ENCODE assay signal across 32 mouse cellular contexts in genomic region chr1:139405766-139406165, GRCm38 (mm10). TPM values are rescaled to one million over a fixed set of nuclear protein-coding genes. Genes with fewer than 3 reads are reported as not detected.
DNase-seq lines count a peak whose midpoint lies in the region; ATAC-seq and TF ChIP-seq lines count a peak whose summit lies in the region.
"Had no signal": no experiment of that assay in that cellular context is flagged by ENCODE, and none has a peak within 500 bp of the region (broad histone marks: within the 10 kb centered on the region; RNA-seq: fewer than 3 reads in every experiment).

No protein-coding gene starts in this region.

- no peak overlapping the region for H3K4me3 ChIP-seq in forebrain, embryonic 14.5 days (ENCODE audit: low read depth, low read length)
- H3K4me3 ChIP-seq in forebrain, embryonic 12.5 days (replicated peaks): no peak overlapping the region
- H3K4me3 ChIP-seq in kidney, postnatal 0 days (replicated peaks; ENCODE audit: low read depth, low read length): no peak overlapping the region
- H3K4me3 ChIP-seq in midbrain, embryonic 14.5 days (replicated peaks; ENCODE audit: low read depth, low read length): no peak overlapping the region
- H3K4me3 ChIP-seq in midbrain, embryonic 15.5 days: no peak overlapping the region
- H3K4me3 ChIP-seq in stomach, postnatal 0 days (ENCODE audit: low read depth, low read length): no peak overlapping the region
- H3K4me3 ChIP-seq: embryonic facial prominence, embryonic 13.5 days; heart, embryonic 10.5 days; heart, embryonic 15.5 days; hindbrain, embryonic 13.5 days; limb, embryonic 10.5 days; limb, embryonic 15.5 days; liver, embryonic 13.5 days; midbrain, embryonic 12.5 days; neural tube, embryonic 15.5 days had no signal

- peak; percentile 51 for TF ChIP-seq CTCF in kidney, postnatal 0 days (IDR thresholded peaks at IDR 0.05; ENCODE audit: low read depth)
- peak; percentile 36 for TF ChIP-seq CTCF in stomach, postnatal 0 days (IDR thresholded peaks at IDR 0.05; ENCODE audit: low read depth)

- no peaks in the 10 kb centered on the region for H3K36me3 ChIP-seq in forebrain, embryonic 14.5 days (ENCODE audit: control insufficient read depth, insufficient read depth, low read length)
- H3K36me3 ChIP-seq in forebrain, embryonic 12.5 days (replicated peaks): no peaks in the 10 kb centered on the region
- H3K36me3 ChIP-seq in kidney, postnatal 0 days (ENCODE audit: insufficient read depth, low read length): no peaks in the 10 kb centered on the region
- no peaks in the 10 kb centered on the region for H3K36me3 ChIP-seq in midbrain, embryonic 14.5 days (ENCODE audit: control insufficient read depth, insufficient read depth, low read length)
- no peaks in the 10 kb centered on the region for H3K36me3 ChIP-seq in midbrain, embryonic 15.5 days (replicated peaks)
- no peaks in the 10 kb centered on the region for H3K36me3 ChIP-seq in stomach, postnatal 0 days (ENCODE audit: control insufficient read depth, insufficient read depth, low read length)
- H3K36me3 ChIP-seq: embryonic facial prominence, embryonic 13.5 days; G1E; heart, embryonic 10.5 days; heart, embryonic 15.5 days; hindbrain, embryonic 13.5 days; limb, embryonic 10.5 days; limb, embryonic 15.5 days; liver, embryonic 13.5 days; midbrain, embryonic 12.5 days; neural tube, embryonic 15.5 days had no signal

- TF ChIP-seq EP300 in stomach, postnatal 0 days (optimal IDR thresholded peaks at IDR 0.05): no peak

- no peak for ATAC-seq in forebrain, embryonic 14.5 days
- ATAC-seq in forebrain, embryonic 12.5 days (ENCODE audit: low FRiP score): no peak
- ATAC-seq in kidney, postnatal 0 days (replicated peaks; ENCODE audit: low FRiP score, low read depth): no peak
- ATAC-seq in midbrain, embryonic 14.5 days (ENCODE audit: low FRiP score, low TSS enrichment): no peak
- no peak for ATAC-seq in midbrain, embryonic 15.5 days (replicated peaks)
- no peak for ATAC-seq in stomach, postnatal 0 days (ENCODE audit: low FRiP score, low TSS enrichment)

- peak; percentile 32 for DNase-seq in forebrain, embryonic 14.5 days (ENCODE audit: low spot score)
- DNase-seq in kidney, postnatal 0 days (ENCODE audit: low spot score): no peak
- no peak for DNase-seq in kidney, adult 9 months
- peak; percentile 64 for DNase-seq in midbrain, embryonic 14.5 days
- no peak for DNase-seq in stomach, postnatal 0 days (ENCODE audit: low spot score)
- no peak for DNase-seq in embryo, embryonic 10 days (ENCODE audit: low spot score)
- DNase-seq: adrenal gland, postnatal 14 days; cerebellum, adult 11-12 months; cerebellum, adult 9-11 months; gastrocnemius, postnatal 25 days; heart, adult 11 months; heart, postnatal 36 days; kidney, postnatal 25 days; liver, embryonic 13.5 days; lung, adult 18-20 months; lung, postnatal 36 days; right cerebral cortex, postnatal 4 days; thymus, adult 2 months; thymus, postnatal 36 days had no signal

- H3K4me1 ChIP-seq in forebrain, embryonic 14.5 days (ENCODE audit: control insufficient read depth, insufficient read depth, low read length): no peaks in the 10 kb centered on the region
- no peaks in the 10 kb centered on the region; the same call in 1 of the 2 replicates for H3K4me1 ChIP-seq in forebrain, embryonic 12.5 days
- H3K4me1 ChIP-seq in kidney, postnatal 0 days (replicated peaks; ENCODE audit: insufficient read depth, low read length): no peaks in the 10 kb centered on the region
- H3K4me1 ChIP-seq in midbrain, embryonic 14.5 days (ENCODE audit: control insufficient read depth, insufficient read depth, low read length): no peaks in the 10 kb centered on the region
- no peaks in the 10 kb centered on the region for H3K4me1 ChIP-seq in midbrain, embryonic 15.5 days
- H3K4me1 ChIP-seq in stomach, postnatal 0 days (replicated peaks; ENCODE audit: control insufficient read depth, insufficient read depth): no peaks in the 10 kb centered on the region
- H3K4me1 ChIP-seq: embryonic facial prominence, embryonic 13.5 days; heart, embryonic 10.5 days; heart, embryonic 15.5 days; hindbrain, embryonic 13.5 days; limb, embryonic 15.5 days; liver, embryonic 13.5 days; midbrain, embryonic 12.5 days; neural tube, embryonic 15.5 days had no signal

- no peak overlapping the region for H3K9ac ChIP-seq in forebrain, embryonic 14.5 days (ENCODE audit: low read length)
- H3K9ac ChIP-seq in forebrain, embryonic 12.5 days: no peak overlapping the region
- no peak overlapping the region for H3K9ac ChIP-seq in kidney, postnatal 0 days (ENCODE audit: low read depth, low read length)
- H3K9ac ChIP-seq in midbrain, embryonic 14.5 days (replicated peaks; ENCODE audit: low read length): no peak overlapping the region
- no peak overlapping the region for H3K9ac ChIP-seq in midbrain, embryonic 15.5 days
- H3K9ac ChIP-seq in stomach, postnatal 0 days (ENCODE audit: low read length): no peak overlapping the region
- H3K9ac ChIP-seq: embryonic facial prominence, embryonic 13.5 days; heart, embryonic 15.5 days; hindbrain, embryonic 13.5 days; limb, embryonic 15.5 days; liver, embryonic 13.5 days; midbrain, embryonic 12.5 days; neural tube, embryonic 15.5 days had no signal

- no peaks in the 10 kb centered on the region for H3K27me3 ChIP-seq in forebrain, embryonic 14.5 days (replicated peaks; ENCODE audit: control insufficient read depth, insufficient read depth, low read length)
- H3K27me3 ChIP-seq in forebrain, embryonic 12.5 days: no peaks in the 10 kb centered on the region
- H3K27me3 ChIP-seq in kidney, postnatal 0 days (ENCODE audit: insufficient read depth, low read length): no peaks in the 10 kb centered on the region
- no peaks in the 10 kb centered on the region for H3K27me3 ChIP-seq in midbrain, embryonic 14.5 days (ENCODE audit: control insufficient read depth, insufficient read depth, low read length)
- H3K27me3 ChIP-seq in midbrain, embryonic 15.5 days (replicated peaks): no peaks in the 10 kb centered on the region
- H3K27me3 ChIP-seq in stomach, postnatal 0 days (ENCODE audit: control insufficient read depth, insufficient read depth, low read length): no peaks in the 10 kb centered on the region
- H3K27me3 ChIP-seq: embryonic facial prominence, embryonic 13.5 days; heart, embryonic 15.5 days; hindbrain, embryonic 13.5 days; limb, embryonic 15.5 days; liver, embryonic 13.5 days; midbrain, embryonic 12.5 days; neural tube, embryonic 15.5 days had no signal

- H3K27ac ChIP-seq in forebrain, embryonic 14.5 days (ENCODE audit: low read depth, low read length): no peak overlapping the region
- H3K27ac ChIP-seq in forebrain, embryonic 12.5 days: no peak overlapping the region
- no peak overlapping the region for H3K27ac ChIP-seq in kidney, postnatal 0 days
- H3K27ac ChIP-seq in midbrain, embryonic 14.5 days (replicated peaks; ENCODE audit: low read depth, low read length): no peak overlapping the region
- no peak overlapping the region for H3K27ac ChIP-seq in midbrain, embryonic 15.5 days
- no peak overlapping the region for H3K27ac ChIP-seq in stomach, postnatal 0 days (replicated peaks)
- H3K27ac ChIP-seq: embryonic facial prominence, embryonic 13.5 days; heart, embryonic 10.5 days; heart, embryonic 15.5 days; hindbrain, embryonic 13.5 days; limb, embryonic 10.5 days; limb, embryonic 15.5 days; liver, embryonic 13.5 days; midbrain, embryonic 12.5 days; neural tube, embryonic 15.5 days had no signal

- H3K9me3 ChIP-seq in forebrain, embryonic 14.5 days (replicated peaks; ENCODE audit: control insufficient read depth, low read length): no peaks in the 10 kb centered on the region
- H3K9me3 ChIP-seq in forebrain, embryonic 12.5 days: no peaks in the 10 kb centered on the region
- H3K9me3 ChIP-seq in kidney, postnatal 0 days (replicated peaks; ENCODE audit: low read length): no peaks in the 10 kb centered on the region
- no peaks in the 10 kb centered on the region for H3K9me3 ChIP-seq in midbrain, embryonic 14.5 days (ENCODE audit: control insufficient read depth, low read length)
- H3K9me3 ChIP-seq in midbrain, embryonic 15.5 days: no peaks in the 10 kb centered on the region
- no peaks in the 10 kb centered on the region for H3K9me3 ChIP-seq in stomach, postnatal 0 days (ENCODE audit: control insufficient read depth, low read length)
- H3K9me3 ChIP-seq: embryonic facial prominence, embryonic 13.5 days; heart, embryonic 10.5 days; heart, embryonic 15.5 days; hindbrain, embryonic 13.5 days; limb, embryonic 10.5 days; limb, embryonic 15.5 days; liver, embryonic 13.5 days; midbrain, embryonic 12.5 days; neural tube, embryonic 15.5 days had no signal

- no peak overlapping the region for H3K4me2 ChIP-seq in forebrain, embryonic 14.5 days (ENCODE audit: low read length)
- H3K4me2 ChIP-seq in forebrain, embryonic 12.5 days: no peak overlapping the region
- no peak overlapping the region for H3K4me2 ChIP-seq in kidney, postnatal 0 days (ENCODE audit: low read length)
- no peak overlapping the region for H3K4me2 ChIP-seq in midbrain, embryonic 14.5 days (ENCODE audit: low read length)
- H3K4me2 ChIP-seq in midbrain, embryonic 15.5 days: no peak overlapping the region
- no peak overlapping the region for H3K4me2 ChIP-seq in stomach, postnatal 0 days (replicated peaks; ENCODE audit: low read depth)
- H3K4me2 ChIP-seq: embryonic facial prominence, embryonic 13.5 days; heart, embryonic 15.5 days; hindbrain, embryonic 13.5 days; limb, embryonic 15.5 days; liver, embryonic 13.5 days; midbrain, embryonic 12.5 days; neural tube, embryonic 15.5 days had no signal

RNA-seq across cellular contexts. Expression of gene Zbtb41, which starts 16.3 kb away (rescaled TPM):
- 17.4 and 25.0 TPM in 2 replicates for polyA plus RNA-seq in forebrain, embryonic 14.5 days (2014; fragmentation: Nextera tagmentation; extraction: Ambion mirVana)
- 26.2 TPM in 2 replicates for polyA plus RNA-seq in forebrain, embryonic 12.5 days (2016; fragmentation: Nextera tagmentation; extraction: Ambion mirVana)
- polyA plus RNA-seq in kidney, postnatal 0 days (2015; fragmentation: Nextera tagmentation; extraction: Ambion mirVana): 6.9 and 7.5 TPM in 2 replicates
- 27.2 and 35.9 TPM in 2 replicates for polyA plus RNA-seq in midbrain, embryonic 14.5 days (2014; fragmentation: Nextera tagmentation; extraction: Ambion mirVana)
- polyA plus RNA-seq in midbrain, embryonic 15.5 days (2015; fragmentation: Nextera tagmentation; extraction: Ambion mirVana): 18.3 and 18.7 TPM in 2 replicates
- polyA plus RNA-seq in stomach, postnatal 0 days (2015; fragmentation: Nextera tagmentation; extraction: Ambion mirVana): 3.6 TPM in 2 replicates

RNA-seq across cellular contexts. Expression of gene Crb1, which starts 28.9 kb away (rescaled TPM):
- polyA plus RNA-seq in forebrain, embryonic 14.5 days (2014; fragmentation: Nextera tagmentation; extraction: Ambion mirVana): 1.3 and 1.8 TPM in 2 replicates
- 2.6 and 3.1 TPM in 2 replicates for polyA plus RNA-seq in forebrain, embryonic 12.5 days (2016; fragmentation: Nextera tagmentation; extraction: Ambion mirVana)
- 0.29 and 0.32 TPM in 2 replicates for polyA plus RNA-seq in kidney, postnatal 0 days (2015; fragmentation: Nextera tagmentation; extraction: Ambion mirVana)
- polyA plus RNA-seq in midbrain, embryonic 14.5 days (2014; fragmentation: Nextera tagmentation; extraction: Ambion mirVana): 2.0 and 3.0 TPM in 2 replicates
- polyA plus RNA-seq in midbrain, embryonic 15.5 days (2015; fragmentation: Nextera tagmentation; extraction: Ambion mirVana): 2.4 and 3.0 TPM in 2 replicates
- polyA plus RNA-seq in stomach, postnatal 0 days (2015; fragmentation: Nextera tagmentation; extraction: Ambion mirVana): 0.04 and 0.10 TPM in 2 replicates
- polyA plus RNA-seq: C2C12; embryonic facial prominence, embryonic 13.5 days; G1E; limb, embryonic 15.5 days; liver, embryonic 13.5 days; spleen, adult 2 months had no signal

RNA-seq across cellular contexts. Expression of gene Aspm, which starts 48.8 kb away (rescaled TPM):
- polyA plus RNA-seq in forebrain, embryonic 14.5 days (2014; fragmentation: Nextera tagmentation; extraction: Ambion mirVana): 12.8 and 14.4 TPM in 2 replicates
- 34.0 and 35.4 TPM in 2 replicates for polyA plus RNA-seq in forebrain, embryonic 12.5 days (2016; fragmentation: Nextera tagmentation; extraction: Ambion mirVana)
- polyA plus RNA-seq in kidney, postnatal 0 days (2015; fragmentation: Nextera tagmentation; extraction: Ambion mirVana): 7.1 and 7.2 TPM in 2 replicates
- 2.6 and 6.1 TPM in 2 replicates for polyA plus RNA-seq in midbrain, embryonic 14.5 days (2014; fragmentation: Nextera tagmentation; extraction: Ambion mirVana)
- polyA plus RNA-seq in midbrain, embryonic 15.5 days (2015; fragmentation: Nextera tagmentation; extraction: Ambion mirVana): 2.8 TPM in 2 replicates
- polyA plus RNA-seq in stomach, postnatal 0 days (2015; fragmentation: Nextera tagmentation; extraction: Ambion mirVana): 2.2 and 3.3 TPM in 2 replicates

Comparison
In these comparisons a context has a peak if more than half of its experiments do, and no peak if none do; other contexts are left out.
1. DNase-seq: peak in forebrain, embryonic 14.5 days (single experiment) and midbrain, embryonic 14.5 days (single experiment); none in kidney, postnatal 0 days (single experiment), kidney, adult 9 months (single experiment), stomach, postnatal 0 days (single experiment) and embryo, embryonic 10 days (single experiment).